Mouse (Mus musculus) forebrain, embryonic 16.5 days (tissue): Measurements from ENCODE around the gene Diaph3. TPM values are rescaled to one million over a fixed set of nuclear protein-coding genes. Genes with fewer than 3 reads are reported as not detected.
A peak's percentile ranks its signal among the peaks of the same experiment; 100 is the strongest.

Experiments
- ATAC-seq: fragments of 200-750 bp; cut with Nextera tagmentation; 2 replicates; pipeline ENCODE4 v1.8.0; 2017; ENCODE audit warnings: mild to moderate bottlenecking, moderate library complexity
- H3K27ac ChIP-seq: fragments of 300-500 bp; sonication (generic); 2 replicates; pipeline ENCODE4 v1.5.1; 2014; ENCODE audit warnings: low read length, control low read depth
- H3K27me3 ChIP-seq: fragments of 300-500 bp; sonication (generic); replicated peaks from 2 replicates; pipeline ENCODE4 v1.6.1; 2014; ENCODE audit warnings: low read length; ENCODE audit not compliant: control insufficient read depth, insufficient read depth
- H3K36me3 ChIP-seq: fragments of 300-500 bp; sonication (generic); 2 replicates; pipeline ENCODE4 v1.6.1; 2014; ENCODE audit not compliant: control insufficient read depth, insufficient read depth
- H3K4me1 ChIP-seq: fragments of 300-500 bp; sonication (generic); replicated peaks from 2 replicates; pipeline ENCODE4 v1.6.1; 2014; ENCODE audit warnings: low read length; ENCODE audit not compliant: control insufficient read depth, insufficient read depth
- H3K4me2 ChIP-seq: fragments of 300-500 bp; sonication (generic); 2 replicates; pipeline ENCODE4 v1.6.1; 2014; ENCODE audit warnings: mild to moderate bottlenecking, low read length, control low read depth
- H3K4me3 ChIP-seq: fragments of 300-500 bp; sonication (generic); replicated peaks from 2 replicates; pipeline ENCODE4 v1.5.1; 2014; ENCODE audit warnings: mild to moderate bottlenecking, low read length, control low read depth
- H3K9ac ChIP-seq: fragments of 300-500 bp; sonication (generic); replicated peaks from 2 replicates; pipeline ENCODE4 v1.6.1; 2014; ENCODE audit warnings: low read depth, low read length, control low read depth
- H3K9me3 ChIP-seq: fragments of 300-500 bp; sonication (generic); 2 replicates; pipeline ENCODE4 v1.6.1; 2016; ENCODE audit warnings: low read length; ENCODE audit not compliant: control insufficient read depth
- WGBS: fragments of 180-500 bp; shearing (Covaris S2); extraction: QIAGEN DNeasy Blood & Tissue Kit; methylation state at CpG from one replicate; pipeline ENCODE4 v1.1.7; 2014; 5-methylcytosine and 5-hydroxymethylcytosine counted together
- polyA plus RNA-seq: library from polyadenylated mRNA; unstranded; fragments of >200 nt; fragmentation: Nextera tagmentation; extraction: Ambion mirVana; gene quantifications from 2 replicates; pipeline ENCODE4 v1.2.1, GENCODE M21; 2015

Gene Diaph3
- polyA plus RNA-seq, 1 experiment from 2014 or later, result 5.0 TPM

DNA sequence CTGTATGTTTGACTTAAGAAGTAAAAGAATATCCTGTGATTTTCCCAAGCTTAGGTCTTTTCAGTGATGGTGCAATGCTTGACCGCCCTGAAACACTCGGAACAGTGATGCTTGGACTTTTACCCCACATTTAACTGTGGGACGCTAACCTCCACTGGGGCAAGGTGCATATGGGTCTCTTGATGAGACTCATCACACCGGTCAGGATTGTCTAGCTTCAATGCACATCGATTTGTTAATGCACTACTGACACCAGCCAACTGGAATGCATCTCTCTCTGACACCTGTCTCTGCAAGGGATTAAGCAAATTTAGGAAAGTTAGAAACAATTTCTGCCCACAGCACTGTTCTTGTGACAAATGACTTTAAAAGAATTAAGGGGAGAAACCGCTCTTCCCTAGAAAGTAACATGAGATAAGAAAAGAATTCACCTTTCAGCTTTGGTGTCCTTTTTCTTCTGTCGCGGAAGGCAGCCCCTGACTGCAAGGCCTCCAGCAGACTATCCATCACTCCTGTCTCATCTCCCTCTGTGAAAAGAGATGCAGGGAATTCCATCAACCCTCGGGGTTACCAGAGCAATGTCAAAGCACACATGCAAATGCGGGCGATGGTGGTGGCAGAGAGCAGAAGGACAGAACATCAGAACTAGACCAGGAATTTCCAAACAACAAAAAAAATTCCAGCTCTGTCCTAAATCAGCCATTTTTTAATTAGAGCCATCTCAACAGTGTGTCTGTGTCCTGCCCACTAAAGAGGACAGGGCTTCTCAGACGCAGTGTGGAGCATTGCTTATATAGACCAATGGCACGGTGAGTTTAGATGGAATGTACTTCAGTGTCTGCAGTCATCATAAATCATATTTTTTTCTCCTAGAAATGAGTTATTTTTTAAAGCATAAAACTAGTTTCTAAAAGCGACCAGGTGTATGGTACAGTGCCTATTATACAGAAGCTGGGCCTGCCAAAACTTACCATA lies 368.6 kb downstream of the Diaph3 start:
- 86% methylated on average over 14 of the region's 14 CpGs for WGBS
- Histone ChIP-seq H3K4me2 (no peak overlapping the region), H3K9ac (no peak overlapping the region), H3K9me3 (no peaks in the 10 kb centered on the region), H3K27ac (no peak overlapping the region), H3K4me3 (no peak overlapping the region), H3K4me1 (no peaks in the 10 kb centered on the region; the same call in 1 of the 2 replicates), H3K27me3 (no peaks in the 10 kb centered on the region), H3K36me3 (no peaks in the 10 kb centered on the region)
- no peak for ATAC-seq

GRCm38 (mm10) chr14:86764286-86764685 lies 376.7 kb downstream of the Diaph3 start:
- ATAC-seq, result no peak
- 31% methylated on average over 2 of the region's 2 CpGs for WGBS
- H3K4me3 ChIP-seq, result no peak overlapping the region
- H3K36me3 ChIP-seq, result no peaks in the 10 kb centered on the region
- H3K4me1 ChIP-seq, result no peaks in the 10 kb centered on the region
- no peak overlapping the region for H3K27ac ChIP-seq
- no peaks in the 10 kb centered on the region for H3K9me3 ChIP-seq
- H3K4me2 ChIP-seq, result no peak overlapping the region
- no peak overlapping the region for H3K9ac ChIP-seq
- H3K27me3 ChIP-seq, result no peaks in the 10 kb centered on the region

GRCm38 (mm10) chr14:86757604-86758520 lies 383.2 kb downstream of the Diaph3 start:
- no peak overlapping the region for H3K9ac ChIP-seq
- no peak overlapping the region for H3K4me3 ChIP-seq
- no peak for ATAC-seq
- H3K4me2 ChIP-seq, result no peak overlapping the region
- no peaks in the 10 kb centered on the region for H3K9me3 ChIP-seq
- no peak overlapping the region for H3K27ac ChIP-seq
- 85% methylated on average over 9 of the region's 9 CpGs for WGBS
- H3K27me3 ChIP-seq, result no peaks in the 10 kb centered on the region
- H3K36me3 ChIP-seq, result no peaks in the 10 kb centered on the region
- no peaks in the 10 kb centered on the region; the same call in 1 of the 2 replicates for H3K4me1 ChIP-seq

DNA sequence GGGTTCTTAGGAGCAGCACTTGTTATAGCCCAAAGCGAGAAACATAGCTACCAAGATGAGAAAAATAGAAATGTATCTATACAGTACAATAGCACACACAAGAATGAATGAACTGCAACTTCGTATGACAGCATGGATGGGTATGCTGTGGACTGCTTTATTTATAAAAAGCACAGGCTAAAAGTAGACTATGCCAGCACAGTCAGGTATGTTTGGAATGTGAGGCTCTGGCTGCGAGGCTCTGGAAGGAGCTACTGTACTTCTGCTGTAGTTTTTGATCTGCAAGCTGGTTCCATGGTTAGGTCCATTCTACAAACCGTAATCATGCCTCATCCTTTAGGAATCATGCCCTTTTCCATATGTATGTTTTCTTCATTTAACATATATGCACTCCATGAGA lies 383.9 kb downstream of the Diaph3 start:
- ATAC-seq, result no peak
- WGBS, result 86% methylated on average over 4 of the region's 4 CpGs

DNA sequence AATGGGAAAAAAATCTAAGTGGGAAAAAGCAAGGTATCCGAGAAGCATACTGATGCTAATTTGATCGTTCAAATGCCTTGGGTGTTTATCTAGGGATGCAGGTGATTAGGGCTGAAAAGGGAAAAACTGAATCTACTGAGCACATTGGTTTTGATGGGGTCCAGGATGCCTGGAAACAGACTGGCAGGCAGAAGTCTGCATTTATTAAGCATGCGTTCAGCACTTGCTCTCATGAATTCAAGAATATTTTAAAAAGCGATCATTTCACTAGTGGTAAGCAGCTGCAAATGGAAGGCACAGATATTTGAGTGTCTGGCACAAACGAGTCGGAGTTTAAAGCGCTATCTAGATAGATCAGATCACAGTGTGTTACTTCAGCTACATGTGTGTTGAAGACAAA lies 390.7 kb downstream of the Diaph3 start:
- Histone ChIP-seq H3K27ac (peak overlapping the region; percentile 85), H3K9me3 (no peaks in the 10 kb centered on the region), H3K4me2 (no peak overlapping the region; the same call in 1 of the 2 replicates), H3K9ac (no peak overlapping the region), H3K27me3 (no peaks in the 10 kb centered on the region), H3K36me3 (no peaks in the 10 kb centered on the region), H3K4me3 (no peak overlapping the region), H3K4me1 (peaks cover 22% of the 10 kb centered on the region)
- WGBS, result 33% methylated on average over 7 of the region's 7 CpGs
- ATAC-seq, result no peak

More for the DNA sequence above, 383.9 kb downstream of the Diaph3 start:
- H3K9me3 ChIP-seq, result no peaks in the 10 kb centered on the region
- H3K27me3 ChIP-seq, result no peaks in the 10 kb centered on the region
- no peaks in the 10 kb centered on the region for H3K36me3 ChIP-seq
- H3K9ac ChIP-seq, result no peak overlapping the region
- no peak overlapping the region; the same call in 1 of the 2 replicates for H3K27ac ChIP-seq
- H3K4me3 ChIP-seq, result no peak overlapping the region
- no peak overlapping the region for H3K4me2 ChIP-seq
- H3K4me1 ChIP-seq, result no peaks in the 10 kb centered on the region; the same call in 1 of the 2 replicates

GRCm38 (mm10) chr14:86749425-86749824 lies 391.6 kb downstream of the Diaph3 start:
- Histone ChIP-seq H3K27me3 (no peaks in the 10 kb centered on the region), H3K4me3 (no peak overlapping the region), H3K27ac (peak overlapping the region; percentile 85), H3K36me3 (no peaks in the 10 kb centered on the region), H3K4me1 (peaks cover 22% of the 10 kb centered on the region), H3K9me3 (no peaks in the 10 kb centered on the region), H3K9ac (no peak overlapping the region), H3K4me2 (peak overlapping the region; percentile 43; the same call in 1 of the 2 replicates)
- WGBS, result 29% methylated on average over 4 of the region's 4 CpGs
- peak; percentile 19; the same call in 1 of the 2 replicates for ATAC-seq

DNA sequence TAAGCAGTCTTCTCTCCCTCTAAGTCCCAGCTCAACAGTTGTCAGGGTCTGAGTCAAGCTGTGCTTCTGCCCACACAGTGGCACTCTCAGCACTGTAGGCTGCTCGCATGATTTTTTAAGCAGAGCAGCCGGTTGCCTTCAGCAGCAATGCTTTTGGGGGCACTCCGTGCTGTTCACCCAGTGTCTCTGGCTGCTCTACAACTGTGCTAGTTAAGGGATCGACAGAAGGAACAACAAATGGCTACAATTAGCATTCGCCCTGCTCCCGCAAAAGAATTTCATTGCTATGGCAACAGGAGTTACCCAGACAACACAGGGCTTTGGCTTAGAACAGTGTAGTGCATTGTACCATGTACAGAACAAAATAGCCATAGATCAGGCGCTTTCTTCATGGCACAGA lies 392.2 kb downstream of the Diaph3 start:
- Histone ChIP-seq H3K4me1 (peaks cover 22% of the 10 kb centered on the region), H3K4me3 (peak overlapping the region; percentile 13), H3K9ac (no peak overlapping the region; the same call in 1 of the 2 replicates), H3K27ac (peak overlapping the region; percentile 85), H3K36me3 (no peaks in the 10 kb centered on the region), H3K4me2 (peak overlapping the region; percentile 43), H3K9me3 (no peaks in the 10 kb centered on the region), H3K27me3 (no peaks in the 10 kb centered on the region)
- ATAC-seq, result peak; percentile 98
- WGBS, result 3% methylated on average over 7 of the region's 7 CpGs

DNA sequence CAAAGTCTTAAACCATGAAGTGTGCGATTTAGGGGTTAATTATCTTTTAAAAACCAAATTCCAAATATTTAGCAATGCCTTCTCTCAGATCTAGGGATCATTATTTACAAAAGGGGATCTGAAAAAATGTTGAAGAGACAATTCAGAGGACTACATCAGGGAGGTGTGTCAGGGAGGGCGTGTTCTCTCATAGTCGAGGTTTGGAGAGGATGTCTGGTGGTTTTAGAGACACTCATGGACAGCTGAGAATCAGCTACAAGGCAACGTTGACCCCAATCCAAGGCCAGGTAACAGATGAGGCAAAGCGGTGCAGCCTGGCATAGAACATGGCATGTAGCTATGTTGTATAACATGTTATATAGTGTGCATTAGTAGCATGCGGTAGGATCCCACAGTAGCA lies 396.5 kb downstream of the Diaph3 start:
- 93% methylated on average over 6 of the region's 6 CpGs for WGBS
- H3K27me3 ChIP-seq, result no peaks in the 10 kb centered on the region
- no peaks in the 10 kb centered on the region for H3K9me3 ChIP-seq
- no peak overlapping the region for H3K4me3 ChIP-seq
- H3K27ac ChIP-seq, result no peak overlapping the region
- H3K9ac ChIP-seq, result no peak overlapping the region
- H3K4me2 ChIP-seq, result no peak overlapping the region
- no peaks in the 10 kb centered on the region for H3K36me3 ChIP-seq
- ATAC-seq, result no peak
- peaks cover 12% of the 10 kb centered on the region for H3K4me1 ChIP-seq
